Mouse (Mus musculus) leukemia stem cell, adult 10-12 weeks (primary cell): ENCODE data around the gene Oas1f. TPM values are rescaled to one million over a fixed set of nuclear protein-coding genes. Genes with fewer than 3 reads are reported as not detected.

Experiments used
- polyA plus RNA-seq: library from polyadenylated mRNA; stranded (reverse); fragments of >175 nt; gene quantifications from 2 replicates; pipeline ENCODE4 v1.2.3, GENCODE M21; 2012; ENCODE audit warnings: low replicate concordance

Gene Oas1f
- not detected in 2 replicates for polyA plus RNA-seq

DNA sequence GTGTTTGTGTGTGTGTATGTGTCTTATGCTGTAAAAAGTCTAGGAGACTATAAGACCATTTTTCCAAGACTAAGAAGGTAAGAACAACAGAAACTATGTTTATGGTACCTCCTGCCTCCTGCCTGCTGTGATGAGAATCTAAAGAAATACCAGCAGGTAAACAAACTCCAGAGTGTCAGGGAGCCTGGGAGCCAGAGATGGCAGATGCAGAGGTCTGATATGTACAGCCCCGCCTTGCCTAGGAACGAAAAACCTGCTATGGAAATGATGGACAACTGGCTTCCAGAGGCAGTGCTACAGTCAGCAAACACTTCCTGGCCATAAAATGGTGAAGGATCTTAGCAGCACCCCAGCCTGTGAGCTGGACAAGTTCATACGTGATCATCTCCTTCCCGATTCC, at the start of gene Oas1f:
TSS of gene Oas1f (plus strand) at position 301 of the 400 bp plus-strand sequence.

GRCm38 (mm10) chr5:120811951-120812819, 35.0 kb upstream of the Oas1f start, which contains the start of gene Oas1c:
Oas1c (minus strand) TSS chr5:120812514.

DNA sequence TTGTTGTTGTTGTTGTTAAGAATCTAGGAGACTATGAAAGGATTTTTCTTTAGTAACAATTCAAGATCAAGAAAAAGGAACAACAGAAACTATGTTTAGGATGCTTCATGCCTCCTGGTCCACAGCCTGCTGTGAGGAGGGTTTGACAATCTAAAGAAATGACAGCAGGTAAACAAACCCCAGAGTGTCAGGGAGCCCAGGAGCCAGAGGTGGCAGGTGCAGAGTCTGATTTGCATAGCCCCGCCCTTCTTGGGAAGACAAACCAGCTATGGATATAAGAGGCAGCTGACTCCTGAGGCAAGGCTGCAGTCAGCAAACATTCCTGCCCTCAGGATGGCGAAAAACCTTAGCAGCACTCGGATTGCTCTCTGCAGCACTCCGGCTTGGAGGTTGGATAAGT, 14.0 kb downstream of the Oas1f start, which contains the start of gene Oas1h:
TSS of gene Oas1h (plus strand) at position 301 of the 400 bp plus-strand sequence.

GRCm38 (mm10) chr5:120887413-120887812, 40.2 kb downstream of the Oas1f start, which contains the start of gene Oas1g:
Oas1g (minus strand) TSS chr5:120887613.

GRCm38 (mm10) chr5:120906791-120907733, 59.9 kb downstream of the Oas1f start, which contains the start of gene Oas1a:
Oas1a (minus strand) TSS chr5:120907521.

Other genes with a start within 250 kb of the Oas1f start
- 57.8 and 64.1 TPM in 2 replicates for gene Rita1, start 234.8 kb upstream of the Oas1f start, polyA plus RNA-seq
- 65.7 and 84.8 TPM in 2 replicates for gene Ddx54, start 234.6 kb upstream of the Oas1f start, polyA plus RNA-seq
- not detected in 2 replicates for gene Cfap73, start 213.1 kb upstream of the Oas1f start, polyA plus RNA-seq
- gene Rasal1, start 198.6 kb upstream of the Oas1f start, polyA plus RNA-seq, result 3.4 and 6.9 TPM in 2 replicates
- gene Dtx1, start 135.4 kb upstream of the Oas1f start, polyA plus RNA-seq, result 50.3 and 77.0 TPM in 2 replicates
- 0.30 and 0.63 TPM in 2 replicates for gene Oas2, start 97.5 kb upstream of the Oas1f start, polyA plus RNA-seq
- gene Oas3, start 69.7 kb upstream of the Oas1f start, polyA plus RNA-seq, result 7.4 and 33.3 TPM in 2 replicates
- gene Oas1e, start 51.8 kb upstream of the Oas1f start, polyA plus RNA-seq, result not detected in 2 replicates
- gene Oas1c, start 34.9 kb upstream of the Oas1f start, polyA plus RNA-seq, result 0.10 and 0.30 TPM in 2 replicates
- not detected in 2 replicates for gene Oas1h, start 14.1 kb downstream of the Oas1f start, polyA plus RNA-seq
- gene Oas1g, start 40.2 kb downstream of the Oas1f start, polyA plus RNA-seq, result 1.1 and 1.5 TPM in 2 replicates
- 3.1 and 18.8 TPM in 2 replicates for gene Oas1a, start 60.2 kb downstream of the Oas1f start, polyA plus RNA-seq
- gene Oas1d, start 67.2 kb downstream of the Oas1f start, polyA plus RNA-seq, result not detected in 2 replicates
- 0.06 TPM in 1 of 2 replicates, not detected in the other for gene Rph3a, start 162.7 kb downstream of the Oas1f start, polyA plus RNA-seq